Mouse (Mus musculus): ENCODE results near the gene Capza2. TPM values are rescaled to one million over a fixed set of nuclear protein-coding genes. Genes with fewer than 3 reads are reported as not detected.

Gene Capza2
- 246 and 272 TPM in 2 replicates for polyA plus RNA-seq (2014; fragmentation: Nextera tagmentation; extraction: Ambion mirVana)

GRCm38 (mm10) chr6:17635615-17636284, at the start of gene Capza2:
Gene Capza2, plus strand, starts transcription at chr6:17636234.
- peak within 1 kb of the TSS; percentile 95 for H3K9ac ChIP-seq (replicated peaks; ENCODE audit: low read length)
- DNase-seq, result no peak
- ATAC-seq (ENCODE audit: low FRiP score, low TSS enrichment), result no peak
- H3K9me3 ChIP-seq (ENCODE audit: control insufficient read depth, low read length), result no peaks in the 10 kb centered on the region
- peak within 1 kb of the TSS; percentile 53 for H3K4me2 ChIP-seq (ENCODE audit: low read length)
- H3K27ac ChIP-seq (replicated peaks; ENCODE audit: low read depth, low read length), result peak within 1 kb of the TSS; percentile 93
- WGBS, result 89% methylated on average over 7 of the region's 7 CpGs
- no peaks in the 10 kb centered on the region for H3K36me3 ChIP-seq (ENCODE audit: control insufficient read depth, insufficient read depth, low read length)
- peaks cover 12% of the 10 kb centered on the region for H3K4me1 ChIP-seq (ENCODE audit: control insufficient read depth, insufficient read depth, low read length)
- H3K4me3 ChIP-seq (replicated peaks; ENCODE audit: low read depth, low read length), result peak within 1 kb of the TSS; percentile 94
- no peaks in the 10 kb centered on the region for H3K27me3 ChIP-seq (ENCODE audit: control insufficient read depth, insufficient read depth, low read length)

- H3K27ac ChIP-seq (replicated peaks; ENCODE audit: low read depth, low read length), result no peak overlapping the region
- H3K4me2 ChIP-seq (ENCODE audit: low read length), result peak overlapping the region; percentile 16; the same call in 1 of the 2 replicates
- WGBS, result 36% methylated on average over 16 of the region's 16 CpGs
- no peaks in the 10 kb centered on the region for H3K36me3 ChIP-seq (ENCODE audit: control insufficient read depth, insufficient read depth, low read length)
- no peaks in the 10 kb centered on the region for H3K4me1 ChIP-seq (ENCODE audit: control insufficient read depth, insufficient read depth, low read length)
- no peak overlapping the region for H3K4me3 ChIP-seq (replicated peaks; ENCODE audit: low read depth, low read length)
- no peak overlapping the region for H3K9ac ChIP-seq (replicated peaks; ENCODE audit: low read length)
- H3K9me3 ChIP-seq (ENCODE audit: control insufficient read depth, low read length), result no peaks in the 10 kb centered on the region; the same call in 1 of the 2 replicates
- DNase-seq (peak; percentile 90), ATAC-seq (ENCODE audit: low FRiP score, low TSS enrichment) (peak; percentile 79)
- H3K27me3 ChIP-seq (ENCODE audit: control insufficient read depth, insufficient read depth, low read length), result no peaks in the 10 kb centered on the region
Observed at GRCm38 (mm10) chr6:17589049-17589952, 46.7 kb upstream of the Capza2 start.

- no peak overlapping the region for H3K4me3 ChIP-seq (replicated peaks; ENCODE audit: low read depth, low read length)
- peak; percentile 29; the same call in 1 of the 2 replicates for ATAC-seq (ENCODE audit: low FRiP score, low TSS enrichment)
Observed at GRCm38 (mm10) chr6:17589953-17590627, 45.9 kb upstream of the Capza2 start.

GRCm38 (mm10) chr6:17593971-17594370, 42.1 kb upstream of the Capza2 start:
- H3K4me2 ChIP-seq (ENCODE audit: low read length), result no peak overlapping the region
- no peaks in the 10 kb centered on the region; the same call in 1 of the 2 replicates for H3K9me3 ChIP-seq (ENCODE audit: control insufficient read depth, low read length)
- H3K4me1 ChIP-seq (ENCODE audit: control insufficient read depth, insufficient read depth, low read length), result no peaks in the 10 kb centered on the region
- DNase-seq, result no peak
- no peak overlapping the region for H3K27ac ChIP-seq (replicated peaks; ENCODE audit: low read depth, low read length)
- WGBS, result 96% methylated on average over 2 of the region's 2 CpGs
- no peak overlapping the region for H3K9ac ChIP-seq (replicated peaks; ENCODE audit: low read length)
- no peaks in the 10 kb centered on the region for H3K36me3 ChIP-seq (ENCODE audit: control insufficient read depth, insufficient read depth, low read length)
- no peak for ATAC-seq (ENCODE audit: low FRiP score, low TSS enrichment)
- H3K27me3 ChIP-seq (ENCODE audit: control insufficient read depth, insufficient read depth, low read length), result no peaks in the 10 kb centered on the region
- no peak overlapping the region for H3K4me3 ChIP-seq (replicated peaks; ENCODE audit: low read depth, low read length)

More at GRCm38 (mm10) chr6:17589953-17590627, 45.9 kb upstream of the Capza2 start:
- Histone ChIP-seq H3K4me1 (ENCODE audit: control insufficient read depth, insufficient read depth, low read length) (no peaks in the 10 kb centered on the region), H3K4me2 (ENCODE audit: low read length) (no peak overlapping the region), H3K27ac (replicated peaks; ENCODE audit: low read depth, low read length) (no peak overlapping the region), H3K27me3 (ENCODE audit: control insufficient read depth, insufficient read depth, low read length) (no peaks in the 10 kb centered on the region), H3K9ac (replicated peaks; ENCODE audit: low read length) (no peak overlapping the region), H3K36me3 (ENCODE audit: control insufficient read depth, insufficient read depth, low read length) (no peaks in the 10 kb centered on the region), H3K9me3 (ENCODE audit: control insufficient read depth, low read length) (no peaks in the 10 kb centered on the region; the same call in 1 of the 2 replicates)
- 62% methylated on average over 8 of the region's 8 CpGs for WGBS
- no peak for DNase-seq

GRCm38 (mm10) chr6:17595712-17596462, 40.1 kb upstream of the Capza2 start:
- Histone ChIP-seq H3K9ac (replicated peaks; ENCODE audit: low read length) (no peak overlapping the region), H3K4me2 (ENCODE audit: low read length) (no peak overlapping the region), H3K4me1 (ENCODE audit: control insufficient read depth, insufficient read depth, low read length) (no peaks in the 10 kb centered on the region), H3K27ac (replicated peaks; ENCODE audit: low read depth, low read length) (no peak overlapping the region), H3K36me3 (ENCODE audit: control insufficient read depth, insufficient read depth, low read length) (no peaks in the 10 kb centered on the region), H3K4me3 (replicated peaks; ENCODE audit: low read depth, low read length) (no peak overlapping the region), H3K27me3 (ENCODE audit: control insufficient read depth, insufficient read depth, low read length) (no peaks in the 10 kb centered on the region), H3K9me3 (ENCODE audit: control insufficient read depth, low read length) (no peaks in the 10 kb centered on the region; the same call in 1 of the 2 replicates)
- DNase-seq (no peak), ATAC-seq (ENCODE audit: low FRiP score, low TSS enrichment) (no peak)
- WGBS, result 85% methylated on average over 11 of the region's 11 CpGs

- Histone ChIP-seq H3K36me3 (ENCODE audit: control insufficient read depth, insufficient read depth, low read length) (no peaks in the 10 kb centered on the region), H3K9me3 (ENCODE audit: control insufficient read depth, low read length) (no peaks in the 10 kb centered on the region; the same call in 1 of the 2 replicates), H3K4me2 (ENCODE audit: low read length) (no peak overlapping the region), H3K4me3 (replicated peaks; ENCODE audit: low read depth, low read length) (no peak overlapping the region), H3K4me1 (ENCODE audit: control insufficient read depth, insufficient read depth, low read length) (no peaks in the 10 kb centered on the region), H3K9ac (replicated peaks; ENCODE audit: low read length) (no peak overlapping the region), H3K27ac (replicated peaks; ENCODE audit: low read depth, low read length) (no peak overlapping the region), H3K27me3 (ENCODE audit: control insufficient read depth, insufficient read depth, low read length) (no peaks in the 10 kb centered on the region)
- ATAC-seq (ENCODE audit: low FRiP score, low TSS enrichment) (no peak), DNase-seq (no peak)
- 69% methylated on average over 5 of the region's 5 CpGs for WGBS
Observed at GRCm38 (mm10) chr6:17599373-17599772, 36.7 kb upstream of the Capza2 start.

- WGBS, result 71% methylated on average over 2 of the region's 2 CpGs
- H3K27ac ChIP-seq (replicated peaks; ENCODE audit: low read depth, low read length), result no peak overlapping the region
- no peak for ATAC-seq (ENCODE audit: low FRiP score, low TSS enrichment)
- no peak for DNase-seq
- no peaks in the 10 kb centered on the region for H3K4me1 ChIP-seq (ENCODE audit: control insufficient read depth, insufficient read depth, low read length)
- no peak overlapping the region for H3K4me3 ChIP-seq (replicated peaks; ENCODE audit: low read depth, low read length)
- no peak overlapping the region for H3K4me2 ChIP-seq (ENCODE audit: low read length)
- no peaks in the 10 kb centered on the region for H3K36me3 ChIP-seq (ENCODE audit: control insufficient read depth, insufficient read depth, low read length)
- no peaks in the 10 kb centered on the region for H3K27me3 ChIP-seq (ENCODE audit: control insufficient read depth, insufficient read depth, low read length)
- no peak overlapping the region for H3K9ac ChIP-seq (replicated peaks; ENCODE audit: low read length)
- no peaks in the 10 kb centered on the region for H3K9me3 ChIP-seq (ENCODE audit: control insufficient read depth, low read length)
Observed at GRCm38 (mm10) chr6:17601526-17601925, 34.5 kb upstream of the Capza2 start.

GRCm38 (mm10) chr6:17606915-17607314, 29.1 kb upstream of the Capza2 start:
- H3K9ac ChIP-seq (replicated peaks; ENCODE audit: low read length), result no peak overlapping the region
- ATAC-seq (ENCODE audit: low FRiP score, low TSS enrichment) (no peak), DNase-seq (no peak)
- H3K27ac ChIP-seq (replicated peaks; ENCODE audit: low read depth, low read length), result no peak overlapping the region
- H3K27me3 ChIP-seq (ENCODE audit: control insufficient read depth, insufficient read depth, low read length), result no peaks in the 10 kb centered on the region
- H3K4me2 ChIP-seq (ENCODE audit: low read length), result no peak overlapping the region
- no peaks in the 10 kb centered on the region for H3K36me3 ChIP-seq (ENCODE audit: control insufficient read depth, insufficient read depth, low read length)
- no peak overlapping the region for H3K4me3 ChIP-seq (replicated peaks; ENCODE audit: low read depth, low read length)
- no peaks in the 10 kb centered on the region for H3K4me1 ChIP-seq (ENCODE audit: control insufficient read depth, insufficient read depth, low read length)
- 88% methylated on average over 1 of the region's 1 CpGs for WGBS
- H3K9me3 ChIP-seq (ENCODE audit: control insufficient read depth, low read length), result no peaks in the 10 kb centered on the region

Data from midbrain, embryonic 14.5 days (tissue).